9 mouse cellular contexts compared by ENCODE assay signal in genomic region chr1:158654571-158655205, GRCm38 (mm10).
DNase-seq lines count a peak whose midpoint lies in the region; ATAC-seq and TF ChIP-seq lines count a peak whose summit lies in the region.
"Had no signal": no experiment of that assay in that cellular context is flagged by ENCODE, and none has a peak within 500 bp of the region (broad histone marks: within the 10 kb centered on the region; RNA-seq: fewer than 3 reads in every experiment).

No protein-coding gene starts in this region.

- TF ChIP-seq POLR2A in liver, adult 2 months (IDR thresholded peaks at IDR 0.05; ENCODE audit: extremely low read depth, insufficient read depth, low read length): no peak

- no peaks in the 10 kb centered on the region for H3K79me2 ChIP-seq in liver, adult 2 months (ENCODE audit: control insufficient read depth, insufficient read depth, low read length)

- H3K36me3 ChIP-seq in liver, adult 2 months (ENCODE audit: control insufficient read depth, insufficient read depth, low read length): no peaks in the 10 kb centered on the region
- no peaks in the 10 kb centered on the region for H3K36me3 ChIP-seq in liver, embryonic 11.5 days (ENCODE audit: control insufficient read depth, insufficient read depth, low read length)
- peaks cover 20% of the 10 kb centered on the region; the same call in 1 of the 2 replicates for H3K36me3 ChIP-seq in hindbrain, postnatal 0 days (ENCODE audit: insufficient read depth, low read length)

- H3K27ac ChIP-seq in liver, adult 2 months (replicated peaks; ENCODE audit: insufficient read depth, low read depth, low read length): no peak overlapping the region
- no peak overlapping the region for H3K27ac ChIP-seq in liver, embryonic 11.5 days (ENCODE audit: low read depth, low read length)
- H3K27ac ChIP-seq in hindbrain, postnatal 0 days: no peak overlapping the region

- no peaks in the 10 kb centered on the region for H3K27me3 ChIP-seq in liver, adult 2 months (ENCODE audit: control insufficient read depth, insufficient read depth, low read length)
- no peaks in the 10 kb centered on the region for H3K27me3 ChIP-seq in liver, embryonic 11.5 days (replicated peaks; ENCODE audit: control insufficient read depth, insufficient read depth, low read length)
- no peaks in the 10 kb centered on the region for H3K27me3 ChIP-seq in hindbrain, postnatal 0 days (ENCODE audit: insufficient read depth, low read length)

- ATAC-seq in liver, embryonic 11.5 days (replicated peaks; ENCODE audit: low FRiP score): no peak; the same call in 1 of the 2 replicates
- ATAC-seq in common myeloid progenitor, adult 5-6 weeks (replicated peaks; ENCODE audit: low read depth, poor library complexity, severe bottlenecking): peak; percentile 91
- ATAC-seq in hindbrain, postnatal 0 days: peak; percentile 91

- no peaks in the 10 kb centered on the region for H3K9me3 ChIP-seq in liver, embryonic 11.5 days (ENCODE audit: control insufficient read depth, low read length)
- no peaks in the 10 kb centered on the region for H3K9me3 ChIP-seq in hindbrain, postnatal 0 days (ENCODE audit: low read length)

- WGBS in liver, adult 2 months: 29% methylated on average over 3 of the region's 3 CpGs
- 38% methylated on average over 3 of the region's 3 CpGs for WGBS in liver, embryonic 11.5 days
- WGBS in hindbrain, postnatal 0 days: 39% methylated on average over 3 of the region's 3 CpGs

- peak; percentile 27; the same call in 1 of the 2 replicates for TF ChIP-seq CTCF in liver, adult 2 months (IDR thresholded peaks at IDR 0.05; ENCODE audit: low read depth, low read length)
- TF ChIP-seq CTCF in hindbrain, postnatal 0 days (IDR thresholded peaks at IDR 0.05; ENCODE audit: low read depth): peak; percentile 72

- DNase-seq in liver, adult 2 months (ENCODE audit: extremely low read depth, low read depth, low spot score): peak; percentile 16
- no peak for DNase-seq in liver, embryonic 11.5 days (ENCODE audit: low spot score)
- peak; percentile 77 for DNase-seq in hindbrain, postnatal 0 days (ENCODE audit: low spot score)
- DNase-seq in retina, adult 2 months (ENCODE audit: low read depth, low spot score): peak; percentile 23
- DNase-seq in adrenal gland, postnatal 36 days: no peak
- no peak for DNase-seq in frontal cortex, postnatal 25 days (ENCODE audit: low spot score in 2 of 2)
- DNase-seq in spleen, postnatal 10 days (ENCODE audit: low spot score in 2 of 2): no peak

- H3K9ac ChIP-seq in liver, adult 2 months (ENCODE audit: low read depth, low read length): no peak overlapping the region
- no peak overlapping the region for H3K9ac ChIP-seq in liver, embryonic 11.5 days (ENCODE audit: low read depth, low read length)
- no peak overlapping the region for H3K9ac ChIP-seq in hindbrain, postnatal 0 days (replicated peaks; ENCODE audit: low read length)

- no peak overlapping the region for H3K4me3 ChIP-seq in liver, adult 2 months (ENCODE audit: insufficient read depth, low read depth, low read length)
- H3K4me3 ChIP-seq in liver, embryonic 11.5 days (ENCODE audit: low read depth, low read length): no peak overlapping the region
- no peak overlapping the region for H3K4me3 ChIP-seq in hindbrain, postnatal 0 days (ENCODE audit: low read length)
- H3K4me3 ChIP-seq: myocyte had no signal

- no peak overlapping the region for H3K4me2 ChIP-seq in liver, embryonic 11.5 days
- no peak overlapping the region for H3K4me2 ChIP-seq in hindbrain, postnatal 0 days (ENCODE audit: low read depth, low read length)

- no peaks in the 10 kb centered on the region for H3K4me1 ChIP-seq in liver, adult 2 months (ENCODE audit: control insufficient read depth, insufficient read depth, low read length)
- H3K4me1 ChIP-seq in liver, embryonic 11.5 days (replicated peaks; ENCODE audit: control insufficient read depth, insufficient read depth, low read length): no peaks in the 10 kb centered on the region
- H3K4me1 ChIP-seq in hindbrain, postnatal 0 days (ENCODE audit: insufficient read depth, low read length): no peaks in the 10 kb centered on the region

Comparison
In these comparisons a context has a peak if more than half of its experiments do, and no peak if none do; other contexts are left out.
1. DNase-seq: peak in liver, adult 2 months (single experiment), hindbrain, postnatal 0 days (single experiment) and retina, adult 2 months (single experiment); none in liver, embryonic 11.5 days (single experiment), adrenal gland, postnatal 36 days (0 of 2), frontal cortex, postnatal 25 days (0 of 2) and spleen, postnatal 10 days (0 of 2).